Mouse (Mus musculus) cerebellum, postnatal 10 days (tissue): ENCODE results near the gene Smarca2.
A peak's percentile ranks its signal among the peaks of the same experiment; 100 is the strongest.

Source experiments
- DNase-seq, 2 experiments: peaks; one replicate each; pipeline ENCODE4 v3.0.0; 2021; ENCODE audit warnings: mixed read lengths in 2 of 2

Smarca2 gene

DNA sequence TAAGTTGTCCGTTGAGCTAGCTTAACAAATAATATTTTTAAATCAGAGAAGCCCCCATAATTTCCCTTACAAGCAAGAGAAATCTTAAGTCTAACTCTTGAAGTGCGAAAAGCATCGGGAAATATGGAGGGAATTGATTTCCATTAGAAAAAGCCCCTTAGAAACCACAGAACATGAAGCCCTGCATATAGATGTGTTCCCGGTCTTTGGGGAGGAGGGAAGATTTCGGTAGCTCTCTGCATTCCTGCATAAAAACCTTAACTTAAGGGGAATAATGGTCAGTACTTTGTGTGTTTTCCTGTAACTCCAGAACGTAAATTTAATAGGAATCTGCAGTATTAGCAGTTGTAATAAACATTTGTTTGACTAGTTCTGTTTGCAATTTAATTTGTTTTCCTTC is 143.8 kb downstream of the Smarca2 start:
- peak in 1 of 2 experiments; percentile 34 for DNase-seq

DNA sequence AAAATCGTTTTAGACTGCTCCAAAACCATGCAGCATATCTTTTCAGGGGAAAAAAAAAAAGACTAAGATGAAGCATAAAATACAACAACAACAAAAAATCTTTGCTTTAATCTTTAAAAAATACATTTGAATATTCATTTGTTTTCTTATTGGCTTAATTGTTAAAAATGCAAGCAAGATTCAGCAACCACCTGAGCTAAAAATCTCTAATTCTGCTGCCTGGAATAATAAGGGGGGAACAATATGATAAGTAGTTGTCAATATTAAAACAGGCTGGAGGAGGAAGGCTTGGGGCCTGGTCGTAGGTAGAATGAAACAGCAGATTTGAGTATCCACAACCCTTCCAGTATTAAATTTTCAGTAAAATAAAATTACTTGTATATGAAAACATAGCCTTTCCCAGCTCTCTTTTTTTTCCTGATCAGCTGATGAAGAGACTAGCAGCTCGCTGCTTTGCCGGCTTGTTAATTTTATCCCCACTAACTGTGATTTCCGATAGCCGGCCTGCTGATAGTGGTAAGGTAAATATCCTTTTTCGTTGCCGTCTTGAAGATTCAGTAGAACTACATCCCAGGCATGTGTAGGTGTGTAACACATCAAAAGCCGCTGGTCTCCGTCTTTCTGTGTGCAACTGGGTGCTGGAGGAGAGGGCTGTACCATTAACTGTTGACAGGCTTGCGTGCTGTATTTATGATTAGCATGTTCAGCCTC is 144.7 kb downstream of the Smarca2 start:
- DNase-seq = peak; percentile 32 to 56

DNA sequence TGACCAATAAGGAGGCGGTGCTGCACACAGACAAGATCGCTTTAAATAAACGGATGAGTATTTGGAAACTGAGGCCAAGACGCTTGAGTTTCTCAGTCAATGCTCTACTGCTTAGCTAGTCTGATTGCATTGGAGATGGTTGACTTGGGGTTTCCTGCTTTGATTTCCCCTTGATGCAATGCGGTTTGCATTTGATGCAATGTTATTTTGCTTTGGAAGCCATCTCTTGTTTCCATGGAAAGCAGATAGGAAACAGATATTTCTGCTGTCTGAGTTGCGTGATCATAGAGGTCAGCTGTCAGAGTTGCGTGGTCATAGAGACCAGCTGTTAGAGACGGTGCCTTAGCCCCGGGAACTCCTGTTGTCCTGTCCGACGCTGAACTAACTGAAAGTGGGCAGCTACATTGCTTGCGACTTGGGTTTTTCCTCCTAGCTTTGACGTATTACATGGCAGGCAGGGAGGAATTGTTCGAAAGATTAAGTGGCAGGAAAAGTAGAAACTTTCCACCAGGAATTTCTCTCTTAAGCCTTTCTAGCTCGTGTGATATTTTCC is 147.8 kb downstream of the Smarca2 start:
- no peak for DNase-seq

DNA sequence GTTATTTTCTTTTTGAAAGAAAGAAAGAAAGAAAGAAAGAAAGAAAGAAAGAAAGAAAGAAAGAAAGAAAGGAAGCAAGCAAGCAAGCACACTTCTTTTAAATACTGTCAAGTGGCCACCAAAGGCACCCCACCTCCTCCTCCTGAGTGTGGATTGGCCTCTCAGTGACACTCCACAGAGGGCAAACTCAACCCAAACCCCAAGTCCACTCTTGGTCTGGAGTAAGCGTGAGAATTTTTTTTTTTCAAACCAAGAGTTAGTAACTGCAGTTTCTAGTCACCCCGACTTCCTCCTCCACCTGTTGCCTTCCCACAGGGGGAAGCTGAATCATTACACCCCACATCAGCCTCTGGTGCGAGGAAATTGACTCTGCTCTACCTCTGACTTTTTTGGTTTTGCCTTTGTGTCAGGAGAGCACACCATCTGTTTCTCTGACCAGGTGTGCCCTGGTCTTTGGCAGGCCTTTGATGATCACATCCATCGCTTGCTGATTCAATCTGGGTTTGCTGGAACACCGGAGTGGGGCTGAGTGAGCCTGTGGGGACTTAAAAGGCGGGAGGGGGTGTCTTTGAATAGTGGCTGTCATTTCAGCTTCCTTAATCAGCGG is 148.5 kb downstream of the Smarca2 start:
- DNase-seq = no peak

DNA sequence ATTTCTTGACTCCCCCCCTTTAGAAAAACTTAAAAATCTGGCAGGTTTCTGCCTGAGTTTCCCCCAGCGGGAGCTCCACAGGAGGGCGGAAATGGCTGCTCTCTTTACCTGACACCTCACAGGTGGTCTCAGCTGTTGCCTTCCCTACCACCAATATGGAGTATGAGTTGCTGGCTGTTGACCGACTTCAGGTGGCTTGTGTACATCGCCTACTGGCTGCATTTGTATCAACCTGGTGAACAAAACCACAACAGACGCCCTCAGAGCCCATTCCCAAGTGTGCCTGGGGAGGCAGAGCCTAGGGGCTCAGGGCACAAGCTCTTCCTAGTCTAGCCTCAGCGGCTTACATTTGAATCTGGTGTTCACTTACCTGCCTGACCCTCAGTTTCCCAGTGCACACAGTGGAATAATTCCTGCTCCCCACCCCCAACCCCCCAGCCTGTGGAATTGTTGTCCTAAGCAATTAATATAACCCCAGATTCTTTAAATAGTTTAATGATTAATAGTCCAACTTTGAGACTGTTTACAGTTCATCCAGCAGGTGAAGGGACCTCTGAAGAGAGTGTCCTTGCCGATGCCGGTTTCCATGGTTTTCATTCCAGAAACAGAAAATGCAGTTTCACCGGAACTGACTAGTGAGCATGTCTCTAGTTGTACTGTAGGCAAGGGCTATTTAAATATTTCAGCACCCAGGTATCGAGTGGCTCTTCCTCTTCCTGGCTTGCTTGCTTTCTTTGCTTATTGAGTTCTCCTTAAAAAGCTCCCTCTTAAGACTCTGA is 149.4 kb downstream of the Smarca2 start:
- DNase-seq = no peak

DNA sequence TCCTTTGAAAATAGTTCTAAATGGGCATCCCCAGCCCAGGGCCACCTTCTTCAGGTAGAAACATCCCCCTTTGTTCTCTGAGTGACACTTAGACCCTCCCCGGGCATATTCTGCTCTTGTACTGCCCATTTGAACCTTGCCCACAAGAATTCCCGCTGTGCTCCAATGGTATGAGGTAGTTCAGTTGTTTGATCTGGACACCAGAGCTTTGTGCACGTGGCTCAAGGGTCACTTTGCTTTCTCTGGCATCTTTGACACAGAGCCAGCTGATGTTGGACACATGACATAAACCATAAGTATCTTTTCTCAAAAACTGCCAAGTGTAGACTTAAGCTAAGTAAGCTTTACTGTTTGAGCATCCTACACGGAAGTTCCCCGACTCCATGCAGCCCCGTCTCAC is 151.1 kb downstream of the Smarca2 start:
- DNase-seq = no peak

DNA sequence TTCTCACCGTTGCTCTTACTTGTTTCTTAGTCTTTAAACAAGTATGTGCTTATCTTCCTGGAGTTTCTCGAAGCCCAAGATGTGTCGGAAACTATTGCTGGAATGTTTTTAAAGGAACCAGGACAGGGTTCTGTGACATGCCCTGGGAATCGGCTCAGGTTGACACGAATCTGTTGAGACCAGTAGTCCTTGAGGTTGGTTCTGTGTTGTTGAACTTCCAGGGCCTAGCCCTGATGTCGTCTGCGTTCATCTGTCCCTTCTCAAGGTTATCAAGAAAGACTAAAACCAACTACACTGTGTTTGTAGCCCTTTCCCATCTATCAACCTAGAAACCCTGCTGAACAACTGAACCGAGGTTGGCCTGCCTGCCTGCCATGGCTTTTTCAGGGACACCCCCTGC is 151.5 kb downstream of the Smarca2 start:
- no peak for DNase-seq

DNA sequence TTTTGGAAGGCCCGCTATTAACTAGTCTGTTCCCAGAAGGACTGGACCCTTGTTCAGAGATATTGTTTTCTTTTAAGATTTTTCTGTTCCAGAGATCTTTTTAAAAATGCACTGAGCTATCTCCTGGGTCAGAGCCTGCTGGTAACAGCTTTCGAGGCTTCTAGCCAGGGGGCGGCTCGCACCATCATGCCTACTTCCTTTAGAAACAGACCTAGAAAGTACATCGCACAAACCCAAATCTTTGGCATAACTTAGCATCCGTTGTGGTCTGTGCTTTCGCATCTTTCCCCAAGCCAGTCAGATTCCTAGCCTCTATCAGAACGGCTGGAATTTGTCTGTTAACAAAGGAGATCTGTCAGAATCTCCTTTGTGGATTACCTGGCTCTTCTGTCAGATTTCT is 153.3 kb downstream of the Smarca2 start:
- no peak for DNase-seq

DNA sequence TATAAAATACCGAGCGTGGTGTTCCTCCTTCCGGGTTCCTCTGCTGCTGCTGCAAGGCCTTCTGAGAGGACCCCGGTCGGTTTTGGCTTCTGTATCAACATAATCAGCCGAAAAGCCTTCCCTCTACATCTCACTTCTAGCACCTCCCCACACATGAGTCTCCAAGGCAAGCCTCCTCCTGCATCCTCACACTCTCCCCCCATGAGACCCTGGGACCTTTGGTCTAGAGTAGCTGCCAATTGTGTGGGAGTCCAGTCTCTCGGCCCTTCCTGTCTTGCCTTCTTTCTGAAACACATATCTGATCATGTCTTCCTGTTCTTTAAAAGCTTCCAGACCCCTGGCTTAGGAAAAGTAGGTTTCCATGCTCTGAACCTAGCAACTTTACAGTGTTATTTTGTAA is 153.8 kb downstream of the Smarca2 start:
- DNase-seq = no peak

DNA sequence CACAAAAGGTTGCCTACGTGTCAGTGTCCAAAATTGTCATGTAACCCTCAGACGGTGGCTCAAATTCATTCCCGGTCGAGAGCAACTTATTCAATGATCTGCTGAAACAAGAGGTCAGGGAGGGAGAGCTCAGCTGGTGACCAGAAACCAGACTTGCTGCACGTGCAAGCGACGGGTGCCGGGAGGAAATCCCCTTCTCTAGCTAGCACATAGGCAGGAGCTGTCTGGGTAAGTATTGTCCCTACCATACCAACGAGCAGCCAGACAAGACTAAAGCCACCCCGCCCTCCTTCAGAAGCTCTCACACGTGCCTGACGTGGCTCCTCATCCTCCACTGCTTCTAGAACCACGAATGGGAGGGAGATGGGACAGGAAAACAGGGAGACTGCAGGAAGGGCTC is 154.4 kb downstream of the Smarca2 start:
- DNase-seq = no peak

DNA sequence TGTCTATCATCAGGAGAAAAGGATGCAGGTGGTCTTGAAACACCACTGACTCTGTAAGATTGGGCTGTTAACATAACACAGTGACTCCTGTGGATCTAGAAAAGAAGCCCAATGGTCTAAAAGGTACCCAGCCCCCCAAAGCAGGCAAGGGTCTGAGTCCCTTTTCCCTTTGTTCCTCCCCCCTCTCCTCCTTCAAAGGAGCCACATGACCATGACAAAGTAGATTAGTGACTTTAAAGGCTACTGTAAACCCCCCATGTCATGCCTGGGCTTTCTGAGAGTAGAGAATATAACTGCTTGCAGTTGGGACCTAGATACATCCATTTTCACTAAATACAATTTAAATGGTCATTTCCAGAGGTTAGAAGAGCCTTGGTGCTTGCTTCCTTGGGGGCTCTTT is 156.4 kb downstream of the Smarca2 start:
- DNase-seq = no peak

DNA sequence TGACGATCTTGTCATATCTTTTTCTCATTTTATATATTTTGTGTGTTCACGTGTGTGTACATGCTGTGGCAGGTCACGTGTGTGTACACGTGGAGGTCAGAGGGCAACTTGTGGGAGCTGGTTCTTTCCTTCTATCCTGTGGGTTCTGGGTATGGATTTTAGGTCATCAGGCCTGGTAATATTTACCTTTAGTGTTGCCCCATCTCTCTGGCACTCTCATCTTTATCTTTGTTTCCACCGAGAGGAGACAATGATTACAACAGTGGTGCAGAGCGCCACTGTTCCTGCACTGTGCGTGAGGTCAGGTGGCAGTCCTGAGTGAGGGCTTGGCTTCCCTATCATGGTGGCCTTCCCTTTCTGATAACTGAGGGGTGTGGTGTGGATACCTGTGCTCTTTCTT is 160.6 kb downstream of the Smarca2 start:
- no peak for DNase-seq

DNA sequence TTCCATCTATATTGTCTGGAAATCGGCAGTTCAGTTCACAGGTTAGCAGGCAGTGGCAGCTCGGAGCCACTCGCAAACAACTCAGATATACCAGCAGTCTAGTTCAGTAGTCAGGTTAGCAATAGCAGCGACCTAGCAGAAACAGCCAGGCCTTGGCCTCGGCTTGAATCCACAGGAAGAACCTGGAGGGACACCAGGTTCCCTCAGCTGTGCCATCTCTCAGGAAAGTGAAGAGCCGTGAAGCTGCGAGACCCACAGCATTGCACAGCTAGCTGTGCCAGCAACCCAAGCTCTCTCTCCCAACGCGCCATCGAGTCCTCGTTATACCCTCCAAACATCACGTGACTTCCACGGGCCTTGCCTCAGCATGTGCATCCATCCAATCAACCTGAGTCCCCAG is 162.6 kb downstream of the Smarca2 start:
- peak in 1 of 2 experiments; percentile 14 for DNase-seq

DNA sequence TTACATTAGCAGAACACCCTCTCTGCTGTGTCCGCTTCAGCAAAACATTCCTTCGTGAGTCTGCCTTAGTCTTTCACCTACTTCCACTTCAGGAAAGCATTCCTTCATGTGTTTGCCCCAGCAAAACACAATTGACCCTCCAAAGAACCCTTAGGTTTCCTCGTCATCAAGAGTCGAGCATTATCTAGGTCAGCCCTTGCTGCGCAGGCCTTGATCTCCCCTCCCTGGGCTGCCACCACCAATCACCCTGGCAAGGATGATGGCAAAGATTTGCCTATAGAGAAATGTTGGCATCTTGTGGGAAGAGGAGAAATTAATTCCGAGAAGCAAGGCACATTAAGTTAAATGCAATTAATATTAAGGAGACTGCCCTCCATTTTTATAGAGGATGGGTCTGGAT is 163.1 kb downstream of the Smarca2 start:
- DNase-seq = no peak

DNA sequence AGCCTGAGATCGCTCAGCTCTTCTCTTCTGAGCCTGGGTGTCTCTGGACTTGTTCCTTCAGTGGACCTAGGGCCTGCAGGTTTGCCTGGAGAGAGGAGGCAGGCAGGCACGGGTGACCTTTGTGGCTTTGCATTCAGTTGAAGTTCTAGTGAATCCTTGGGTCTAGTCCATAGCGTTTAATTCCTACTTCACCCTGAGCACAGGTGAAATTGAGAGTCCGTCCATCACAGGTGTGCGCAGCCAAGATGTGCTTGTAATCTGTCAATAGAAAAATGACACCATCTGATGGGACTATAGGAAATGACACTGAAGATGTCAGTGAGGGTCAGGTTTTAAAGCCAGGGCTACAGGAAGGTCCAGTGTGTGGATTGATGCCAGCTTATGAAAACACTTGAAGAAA is 164.0 kb downstream of the Smarca2 start:
- DNase-seq = no peak

DNA sequence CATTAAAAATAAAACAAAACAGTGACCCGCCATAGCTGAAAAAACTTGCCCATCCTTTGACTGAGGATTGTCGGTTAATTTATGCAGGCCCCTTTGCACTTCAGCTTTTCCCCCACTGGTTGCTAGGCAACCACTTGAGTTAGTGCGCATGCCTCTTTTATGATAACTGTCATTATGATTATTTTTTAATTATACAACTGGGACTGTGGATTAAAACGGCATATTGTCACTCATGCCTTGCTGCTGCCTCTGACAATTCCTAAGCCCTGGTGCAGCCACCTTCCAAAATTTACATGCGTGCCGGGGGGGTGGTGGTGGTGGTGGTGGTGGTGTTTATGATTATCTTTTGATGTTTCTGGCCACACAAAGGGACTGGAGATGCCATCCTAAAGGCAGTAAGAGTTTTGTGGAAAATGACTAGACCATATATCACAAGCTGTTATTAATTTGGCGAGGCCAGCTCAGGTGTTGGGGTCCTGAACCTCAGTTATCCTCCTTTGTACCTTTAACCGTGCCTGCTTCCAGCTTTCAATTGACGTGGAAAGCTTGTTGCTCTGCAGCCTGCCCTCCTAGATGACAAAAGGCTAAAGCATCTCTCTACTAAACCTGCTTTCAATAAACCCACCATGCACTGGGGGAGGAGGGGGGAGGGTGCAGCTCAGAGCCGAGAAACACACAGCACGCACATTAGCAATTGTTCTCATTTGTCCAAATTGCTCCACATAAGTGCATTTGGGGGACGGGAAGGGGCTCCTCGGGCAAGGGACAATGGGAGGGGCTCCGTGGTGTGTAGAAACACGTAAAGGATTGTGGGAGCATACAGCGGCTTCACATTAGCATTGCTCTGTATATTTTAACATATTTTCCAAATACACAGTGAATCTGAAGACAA is 165.0 kb downstream of the Smarca2 start:
- DNase-seq = peak; percentile 58 to 62

DNA sequence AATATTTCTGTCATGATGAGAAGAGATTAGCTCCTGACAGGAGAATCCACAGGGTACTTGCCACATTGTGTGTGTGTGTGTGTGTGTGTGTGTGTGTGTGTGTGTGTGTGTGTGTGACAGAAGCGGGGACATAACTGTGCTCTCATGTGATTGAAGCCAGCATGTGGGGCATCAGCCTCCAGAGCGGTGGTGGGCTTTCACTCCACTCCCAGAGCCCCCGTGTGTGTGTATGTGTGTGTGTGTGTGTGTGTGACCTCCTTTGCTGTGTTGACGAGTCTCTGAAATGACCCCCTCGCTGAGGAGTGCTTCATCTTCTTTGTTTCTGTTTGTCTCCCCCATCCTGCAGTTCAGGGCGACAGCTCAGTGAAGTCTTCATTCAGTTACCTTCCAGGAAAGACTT is 165.7 kb downstream of the Smarca2 start:
- DNase-seq = peak; percentile 26 to 44

DNA sequence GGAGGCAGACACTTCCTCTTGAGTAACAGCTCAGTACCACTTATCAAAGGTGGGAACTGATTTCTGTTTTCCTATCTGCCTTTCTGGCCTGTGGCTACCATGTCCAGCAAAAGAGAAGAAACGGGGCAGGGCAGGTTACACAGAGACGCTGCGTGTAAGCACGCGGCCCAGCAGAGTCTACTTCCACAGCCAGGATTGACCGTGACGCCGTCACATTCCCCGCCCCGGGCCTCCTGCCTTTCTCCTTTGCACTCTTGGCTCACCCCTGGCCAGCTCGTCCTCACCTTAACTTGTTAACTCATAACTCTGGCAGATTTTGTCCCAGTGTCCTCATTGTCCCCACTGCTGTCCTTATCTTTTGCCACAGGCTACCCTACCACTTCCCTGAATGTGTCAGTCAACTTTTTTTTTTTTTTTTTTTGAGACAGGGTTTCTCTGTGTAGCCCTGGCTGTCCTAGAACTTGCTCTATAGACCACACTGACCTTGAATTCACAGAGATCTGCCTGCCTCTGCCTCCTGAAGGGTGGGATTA is 167.3 kb downstream of the Smarca2 start:
- no peak for DNase-seq

DNA sequence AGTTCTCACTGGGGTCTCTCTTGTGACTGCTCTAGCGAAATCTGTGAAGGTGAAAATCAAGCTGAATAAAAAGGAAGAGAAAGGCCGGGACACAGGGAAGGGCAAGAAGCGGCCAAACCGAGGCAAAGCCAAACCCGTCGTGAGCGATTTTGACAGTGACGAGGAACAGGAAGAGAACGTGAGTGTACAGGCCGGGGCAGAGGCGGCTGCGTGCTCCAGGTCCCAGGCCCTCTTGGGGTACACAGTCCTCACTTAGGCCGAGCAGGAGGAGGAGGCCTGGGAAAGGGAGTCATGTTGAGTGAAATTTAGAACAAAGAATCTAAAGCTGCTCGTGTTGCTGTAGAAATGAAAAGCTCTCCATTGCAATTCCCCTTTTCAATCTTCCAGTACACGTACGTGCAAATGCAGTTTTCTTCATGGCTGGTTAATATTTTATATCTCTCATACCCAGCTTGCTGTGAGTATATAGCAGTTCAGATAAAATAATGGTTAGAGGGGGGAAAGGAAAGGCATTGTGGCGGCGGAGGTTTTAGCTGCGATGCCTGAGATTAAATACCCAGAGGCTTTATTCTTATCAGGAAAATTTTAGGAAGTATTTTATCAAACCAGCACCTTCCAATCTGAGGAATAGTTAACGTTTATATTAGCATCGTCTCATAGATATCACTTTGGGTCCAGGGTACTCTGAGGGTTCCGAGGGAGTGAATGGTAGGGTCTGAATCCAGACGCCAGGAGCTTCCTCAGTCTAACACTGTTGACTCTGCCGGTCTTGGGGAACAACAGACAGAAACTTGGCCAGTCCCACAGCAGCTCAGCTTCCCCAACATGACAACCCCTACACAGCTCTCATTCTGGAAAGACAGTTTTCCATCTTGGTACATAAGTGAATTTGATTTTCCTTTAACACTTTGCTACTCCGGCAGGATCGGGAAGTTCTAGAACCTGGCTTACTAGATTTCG is 171.5 kb downstream of the Smarca2 start:
- no peak for DNase-seq

DNA sequence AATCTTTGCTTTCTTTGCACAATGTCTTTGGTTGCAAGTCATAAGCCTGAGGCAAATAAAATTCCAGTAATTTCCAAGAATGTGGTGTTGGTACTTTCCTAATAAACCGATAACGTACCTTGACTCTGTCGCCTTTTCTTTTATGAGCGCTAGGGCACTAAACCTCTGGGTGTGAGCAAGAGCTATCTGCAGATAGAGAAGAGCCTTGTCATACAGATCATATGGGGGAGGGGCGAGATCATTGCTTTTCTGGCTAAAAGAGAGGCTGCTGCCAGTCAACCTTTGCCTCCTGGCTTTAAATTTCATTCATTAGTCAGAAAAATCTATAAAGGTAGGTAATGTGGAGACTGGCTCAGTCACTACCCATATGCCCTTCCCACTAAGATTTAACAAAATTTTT is 173.3 kb downstream of the Smarca2 start:
- DNase-seq = no peak

DNA sequence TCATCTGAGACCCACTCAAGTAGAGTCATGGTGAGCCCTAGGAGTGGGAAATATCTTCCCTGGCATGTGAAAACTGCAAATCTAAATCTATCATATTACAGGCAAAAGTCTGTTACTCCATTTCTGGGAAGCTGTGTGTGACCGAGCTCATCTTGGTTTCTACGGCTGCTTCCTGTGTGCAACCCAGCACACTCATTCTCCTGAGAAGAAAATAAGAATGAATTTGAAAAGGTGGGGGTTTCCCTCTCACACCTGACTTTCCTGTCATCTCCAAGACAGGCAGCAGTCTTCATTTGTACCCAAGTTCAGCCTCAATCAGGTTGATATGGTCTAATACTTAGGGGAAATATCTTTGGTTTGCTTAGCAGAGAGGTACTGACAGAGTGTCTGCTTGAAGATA is 176.4 kb downstream of the Smarca2 start:
- no peak for DNase-seq
